Mouse (Mus musculus) E14TG2a.4 (cell line): ENCODE measurements around the gene Dner.
A peak's percentile ranks its signal among the peaks of the same experiment; 100 is the strongest.

Source experiments
- H3K27me3 ChIP-seq: 2 replicates; pipeline ENCODE4 v1.6.1; 2014; ENCODE audit warnings: low read length, control low read depth; ENCODE audit not compliant: insufficient read depth
- H3K36me3 ChIP-seq: 2 replicates; pipeline ENCODE4 v1.6.1; 2014; ENCODE audit warnings: low read length, control low read depth; ENCODE audit not compliant: insufficient read depth
- H3K4me1 ChIP-seq: replicated peaks from 2 replicates; pipeline ENCODE4 v1.6.1; 2014; ENCODE audit warnings: low read depth, low read length, control low read depth
- H3K4me3 ChIP-seq: replicated peaks from 2 replicates; pipeline ENCODE4 v1.5.1; 2014; ENCODE audit warnings: mild to moderate bottlenecking, low read length
- H3K9me3 ChIP-seq: 2 replicates; pipeline ENCODE4 v1.6.1; 2014; ENCODE audit warnings: low read length, control low read depth
- CTCF ChIP-seq: conservative IDR thresholded peaks from 2 replicates; pipeline ENCODE4 v1.5.1; 2014; ENCODE audit warnings: low read length
- NANOG ChIP-seq: IDR thresholded peaks from 2 replicates; pipeline ENCODE4 v1.6.1; 2014; ENCODE audit warnings: borderline replicate concordance, low read length, mixed read lengths
- POU5F1 ChIP-seq: IDR thresholded peaks from 2 replicates; pipeline ENCODE4 v1.6.1; 2014; ENCODE audit warnings: low read length, borderline replicate concordance

The Dner gene

DNA sequence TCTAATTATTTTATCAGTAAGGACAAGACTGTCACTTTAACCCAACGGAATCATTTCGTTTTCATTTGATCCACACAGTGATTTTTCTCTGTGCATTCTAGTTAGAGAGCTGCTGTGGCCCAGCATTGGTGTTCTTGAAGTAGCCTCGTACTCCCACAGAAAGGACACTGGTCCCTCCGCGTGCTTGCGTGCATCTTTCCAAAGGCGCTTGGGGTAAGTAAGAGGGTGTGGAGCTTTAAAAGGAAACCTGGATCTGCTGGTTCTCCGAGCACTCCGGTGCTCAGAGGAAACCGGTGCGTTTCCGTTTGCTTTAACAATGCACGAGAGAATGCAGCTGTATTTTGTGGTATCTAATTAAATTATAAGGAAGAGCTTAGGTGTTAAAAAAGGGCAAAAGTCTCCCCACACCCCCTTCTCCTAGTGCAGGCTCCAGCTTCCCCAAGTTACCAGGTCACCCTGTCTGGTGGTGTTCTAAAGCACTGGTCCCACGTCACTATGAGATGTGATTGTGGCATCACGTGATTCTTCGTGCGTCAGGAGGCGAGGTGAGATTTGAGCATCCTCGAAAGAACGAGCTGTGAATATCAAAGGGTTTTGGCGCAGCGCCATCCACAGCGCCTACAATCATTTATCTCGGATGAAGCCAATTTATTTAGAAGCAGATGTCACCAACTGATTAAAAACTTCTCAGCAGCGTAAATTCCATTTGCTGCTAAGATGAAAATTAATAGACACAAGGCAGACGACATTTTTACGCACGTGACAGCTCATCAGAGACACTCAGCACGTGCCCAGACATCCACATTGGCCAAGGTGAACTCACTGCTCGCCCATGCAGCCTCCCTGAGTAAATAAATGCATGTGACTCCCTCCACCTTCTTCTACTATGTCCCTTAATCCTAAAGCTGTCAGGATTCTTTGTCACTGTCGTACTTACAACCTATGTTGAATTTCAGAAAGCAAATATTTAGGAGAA, 14.1 kb upstream of the Dner start:
- H3K27me3 ChIP-seq = peaks cover 22% of the 10 kb centered on the region

GRCm38 (mm10) chr1:84709406-84709805, 13.4 kb upstream of the Dner start:
- Histone ChIP-seq H3K4me3 (no peak overlapping the region; the same call in 1 of the 2 replicates), H3K27me3 (peaks cover 22% of the 10 kb centered on the region), H3K9me3 (no peaks in the 10 kb centered on the region), H3K4me1 (peaks cover 8% of the 10 kb centered on the region; the same call in 1 of the 2 replicates), H3K36me3 (no peaks in the 10 kb centered on the region)
- TF ChIP-seq CTCF (no peak), NANOG (no peak)

More for the DNA sequence above, 14.1 kb upstream of the Dner start:
- H3K36me3 ChIP-seq = no peaks in the 10 kb centered on the region
- TF ChIP-seq POU5F1 = no peak
- no peak for TF ChIP-seq NANOG
- no peak for TF ChIP-seq CTCF
- no peak overlapping the region; the same call in 1 of the 2 replicates for H3K4me3 ChIP-seq
- H3K9me3 ChIP-seq = no peaks in the 10 kb centered on the region
- peaks cover 8% of the 10 kb centered on the region; the same call in 1 of the 2 replicates for H3K4me1 ChIP-seq

- TF ChIP-seq NANOG (no peak), POU5F1 (no peak), CTCF (no peak)
- H3K4me3 ChIP-seq = peak overlapping the region; percentile 46; the same call in 1 of the 2 replicates
- H3K27me3 ChIP-seq = peaks cover 14% of the 10 kb centered on the region
- H3K4me1 ChIP-seq = peaks cover 8% of the 10 kb centered on the region
- H3K9me3 ChIP-seq = no peaks in the 10 kb centered on the region
- no peaks in the 10 kb centered on the region for H3K36me3 ChIP-seq
Observed at GRCm38 (mm10) chr1:84700254-84700653, 4.2 kb upstream of the Dner start.

DNA sequence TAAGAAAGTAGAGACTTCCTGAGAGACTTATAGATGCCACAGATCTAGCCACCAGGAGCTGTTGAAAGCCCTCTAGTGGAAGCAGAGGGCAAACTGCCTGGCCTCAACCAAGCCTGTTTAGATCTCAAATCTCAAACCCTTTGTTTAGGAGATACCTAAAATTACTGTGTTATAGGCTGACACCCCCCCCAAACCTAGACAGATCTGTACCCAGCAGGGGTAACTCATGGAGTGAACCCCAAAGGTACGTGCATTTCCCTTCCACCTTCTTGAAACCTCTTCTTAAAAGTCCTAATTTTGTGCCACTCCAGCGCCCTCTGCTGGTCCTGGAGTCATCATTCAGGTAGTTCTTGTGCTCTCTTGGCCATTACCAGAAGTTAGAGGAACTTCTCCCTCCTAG, 1.1 kb upstream of the Dner start:
- Histone ChIP-seq H3K9me3 (no peaks in the 10 kb centered on the region), H3K4me3 (no peak overlapping the region), H3K27me3 (peaks cover 38% of the 10 kb centered on the region), H3K4me1 (peaks cover 16% of the 10 kb centered on the region), H3K36me3 (no peaks in the 10 kb centered on the region)
- TF ChIP-seq NANOG (no peak), CTCF (peak; percentile 76)

GRCm38 (mm10) chr1:84694688-84695474, 1.1 kb downstream of the Dner start:
- TF ChIP-seq CTCF (no peak), POU5F1 (no peak), NANOG (no peak)
- no peaks in the 10 kb centered on the region for H3K9me3 ChIP-seq

DNA sequence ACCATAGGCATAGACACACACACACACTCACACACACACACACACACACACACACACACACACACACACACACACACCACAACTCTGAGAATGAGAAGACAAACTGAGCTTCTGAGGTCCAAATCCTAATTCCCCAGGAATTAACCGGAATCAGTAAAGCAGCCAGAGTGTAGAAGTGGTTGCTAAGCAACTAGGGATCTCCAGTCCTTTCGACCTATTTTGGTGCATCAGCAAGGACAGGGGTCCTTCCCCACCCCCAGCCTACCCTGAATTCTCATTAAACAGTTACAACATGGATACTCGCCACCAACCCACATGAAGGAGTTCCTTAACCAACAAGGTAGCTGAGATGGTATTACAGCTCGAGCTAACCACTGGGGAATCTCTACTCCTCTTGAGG, 18.1 kb downstream of the Dner start:
- TF ChIP-seq CTCF (no peak), NANOG (no peak), POU5F1 (no peak)
- H3K4me3 ChIP-seq = no peak overlapping the region
- no peaks in the 10 kb centered on the region for H3K36me3 ChIP-seq

More at GRCm38 (mm10) chr1:84694688-84695474, 1.1 kb downstream of the Dner start:
- Histone ChIP-seq H3K4me1 (peaks cover 16% of the 10 kb centered on the region), H3K36me3 (no peaks in the 10 kb centered on the region), H3K27me3 (peaks cover 43% of the 10 kb centered on the region), H3K4me3 (peak overlapping the region; percentile 92)

GRCm38 (mm10) chr1:84668100-84668846, 27.7 kb downstream of the Dner start:
- Histone ChIP-seq H3K4me1 (no peaks in the 10 kb centered on the region; the same call in 1 of the 2 replicates), H3K36me3 (no peaks in the 10 kb centered on the region), H3K9me3 (no peaks in the 10 kb centered on the region), H3K4me3 (no peak overlapping the region), H3K27me3 (no peaks in the 10 kb centered on the region)
- TF ChIP-seq POU5F1 (no peak), CTCF (no peak), NANOG (no peak)

More for the DNA sequence above, 18.1 kb downstream of the Dner start:
- Histone ChIP-seq H3K27me3 (no peaks in the 10 kb centered on the region), H3K9me3 (no peaks in the 10 kb centered on the region), H3K4me1 (no peaks in the 10 kb centered on the region)

GRCm38 (mm10) chr1:84667660-84668059, 28.4 kb downstream of the Dner start:
- TF ChIP-seq NANOG (no peak), CTCF (no peak), POU5F1 (no peak)
- H3K36me3 ChIP-seq = no peaks in the 10 kb centered on the region
- H3K27me3 ChIP-seq = no peaks in the 10 kb centered on the region
- H3K9me3 ChIP-seq = no peaks in the 10 kb centered on the region
- no peak overlapping the region for H3K4me3 ChIP-seq
- H3K4me1 ChIP-seq = no peaks in the 10 kb centered on the region; the same call in 1 of the 2 replicates
